Mouse (Mus musculus) neural tube, embryonic 10.5 days (tissue): ENCODE measurements around the gene Relch.
"Not testable (repeated sequence)": the region's sequence is repeated elsewhere in the genome, so short reads cannot be mapped to it uniquely, and the experiment has no call there.

ENCODE experiments used
- DNase-seq: peaks from one replicate; pipeline ENCODE4 v3.0.0-alpha.2; 2017; ENCODE audit warnings: low spot score; ENCODE audit errors: extremely low spot score

The Relch gene

DNA sequence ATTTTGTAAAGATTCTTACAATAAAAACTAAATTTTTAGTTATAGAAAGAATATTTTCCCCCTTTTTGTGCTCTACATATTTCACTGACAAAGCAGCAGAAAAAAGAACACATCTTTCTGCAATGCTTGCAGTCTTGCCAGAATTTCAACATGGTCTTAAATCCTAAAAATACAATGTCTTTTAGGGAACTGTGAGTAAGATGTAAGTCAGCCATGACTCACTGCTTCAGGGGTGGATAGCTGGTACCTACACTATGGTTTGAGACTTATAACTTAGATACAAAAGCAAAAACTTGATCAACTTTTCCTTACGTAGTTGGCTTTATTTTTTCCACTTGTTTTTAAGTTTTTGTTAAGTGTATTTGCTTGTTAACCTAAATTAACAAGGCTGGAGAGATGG lies 78.8 kb downstream of the Relch start:
- DNase-seq: no peak

DNA sequence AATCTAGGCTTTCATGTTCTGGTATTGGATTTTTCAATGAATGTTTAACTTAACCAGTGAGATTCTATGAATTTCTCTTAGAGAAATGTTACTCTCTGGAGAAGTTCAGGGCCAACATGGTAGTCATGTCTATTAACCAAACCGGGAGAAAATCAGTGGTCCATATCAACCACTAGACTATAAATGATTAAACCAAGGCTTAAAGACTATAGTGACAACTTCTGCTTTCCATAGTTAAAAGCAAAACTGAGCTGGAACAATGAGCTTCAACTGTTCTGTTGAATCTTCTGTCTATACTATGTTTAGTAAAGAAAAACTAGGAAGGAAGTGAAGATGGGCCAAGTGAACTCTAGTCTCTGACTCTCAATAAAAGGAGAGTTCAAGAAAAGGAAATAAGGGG lies 82.8 kb downstream of the Relch start:
- no peak for DNase-seq

GRCm38 (mm10) chr1:105746858-105747596 lies 83.4 kb downstream of the Relch start:
- no peak for DNase-seq

- no peak for DNase-seq
Observed at GRCm38 (mm10) chr1:105748091-105748799, 84.6 kb downstream of the Relch start.

GRCm38 (mm10) chr1:105752196-105752595 lies 88.5 kb downstream of the Relch start:
- DNase-seq: no peak

DNA sequence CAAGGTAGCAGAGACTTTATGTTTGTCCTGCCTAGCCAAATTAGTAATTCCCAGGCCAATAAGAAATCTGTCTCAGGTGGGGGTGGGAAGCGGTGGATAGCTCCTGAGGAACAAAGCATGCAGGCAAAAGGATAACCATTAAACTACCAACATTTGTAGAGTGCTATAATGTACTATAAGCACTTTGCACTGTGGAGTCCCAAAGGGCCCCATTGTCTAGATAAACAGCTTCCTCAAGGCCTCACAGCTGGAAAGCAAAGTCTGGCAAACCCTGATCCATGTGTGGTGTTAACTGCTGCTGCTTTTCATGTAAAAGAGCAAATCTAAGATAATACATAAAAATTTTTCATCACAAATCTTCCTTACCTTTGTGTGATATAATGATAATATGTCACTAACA lies 89.3 kb downstream of the Relch start:
- DNase-seq: no peak

GRCm38 (mm10) chr1:105758798-105759197 lies 95.1 kb downstream of the Relch start:
- DNase-seq: no peak

GRCm38 (mm10) chr1:105759422-105760165 lies 95.9 kb downstream of the Relch start:
- no peak for DNase-seq

GRCm38 (mm10) chr1:105765586-105765985 lies 101.9 kb downstream of the Relch start:
- DNase-seq: no peak

GRCm38 (mm10) chr1:105766099-105766498 lies 102.4 kb downstream of the Relch start:
- DNase-seq: not testable (repeated sequence)

- no peak for DNase-seq
Observed at GRCm38 (mm10) chr1:105768397-105768796, 104.7 kb downstream of the Relch start.

DNA sequence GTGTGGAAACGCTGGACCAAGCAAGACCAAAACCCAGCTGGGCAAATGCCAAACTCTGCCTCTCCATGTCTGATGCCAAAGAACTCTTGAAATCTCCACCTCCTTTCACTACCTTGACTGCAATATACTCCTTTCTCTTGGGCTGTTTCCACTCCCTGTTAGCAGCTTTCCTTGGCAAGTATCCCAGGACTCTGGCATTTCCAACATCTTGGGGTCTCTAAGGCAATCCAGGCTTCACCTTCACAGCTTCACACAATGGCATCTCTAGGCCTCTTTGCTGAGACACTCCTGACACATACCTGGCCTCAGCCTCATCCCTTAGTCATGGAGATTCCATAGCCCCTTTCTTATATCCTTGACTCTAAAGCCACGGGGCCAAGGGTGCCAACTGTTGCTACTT lies 107.0 kb downstream of the Relch start:
- DNase-seq: no peak

DNA sequence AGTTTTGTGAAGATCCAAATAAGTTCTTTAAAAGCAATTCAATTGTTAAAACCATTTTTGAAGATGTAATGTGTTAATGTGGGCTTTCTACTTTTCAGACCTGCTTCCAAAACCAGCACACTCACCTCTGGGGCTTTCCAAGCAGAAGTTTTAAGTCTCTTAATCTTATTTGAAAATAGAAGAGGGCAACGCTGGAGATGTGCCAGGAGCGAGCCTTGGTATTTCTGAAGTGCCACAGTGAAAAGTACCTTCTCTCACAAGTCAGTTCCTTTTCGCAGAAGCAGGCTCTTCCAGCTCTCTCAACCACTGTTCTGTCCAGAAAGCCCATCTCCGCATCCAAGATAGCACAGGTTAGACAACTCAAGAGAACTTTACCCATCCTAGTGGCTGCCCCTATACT lies 112.8 kb downstream of the Relch start:
- no peak for DNase-seq

- DNase-seq: no peak
Observed at GRCm38 (mm10) chr1:105780079-105780456, 116.4 kb downstream of the Relch start.

DNA sequence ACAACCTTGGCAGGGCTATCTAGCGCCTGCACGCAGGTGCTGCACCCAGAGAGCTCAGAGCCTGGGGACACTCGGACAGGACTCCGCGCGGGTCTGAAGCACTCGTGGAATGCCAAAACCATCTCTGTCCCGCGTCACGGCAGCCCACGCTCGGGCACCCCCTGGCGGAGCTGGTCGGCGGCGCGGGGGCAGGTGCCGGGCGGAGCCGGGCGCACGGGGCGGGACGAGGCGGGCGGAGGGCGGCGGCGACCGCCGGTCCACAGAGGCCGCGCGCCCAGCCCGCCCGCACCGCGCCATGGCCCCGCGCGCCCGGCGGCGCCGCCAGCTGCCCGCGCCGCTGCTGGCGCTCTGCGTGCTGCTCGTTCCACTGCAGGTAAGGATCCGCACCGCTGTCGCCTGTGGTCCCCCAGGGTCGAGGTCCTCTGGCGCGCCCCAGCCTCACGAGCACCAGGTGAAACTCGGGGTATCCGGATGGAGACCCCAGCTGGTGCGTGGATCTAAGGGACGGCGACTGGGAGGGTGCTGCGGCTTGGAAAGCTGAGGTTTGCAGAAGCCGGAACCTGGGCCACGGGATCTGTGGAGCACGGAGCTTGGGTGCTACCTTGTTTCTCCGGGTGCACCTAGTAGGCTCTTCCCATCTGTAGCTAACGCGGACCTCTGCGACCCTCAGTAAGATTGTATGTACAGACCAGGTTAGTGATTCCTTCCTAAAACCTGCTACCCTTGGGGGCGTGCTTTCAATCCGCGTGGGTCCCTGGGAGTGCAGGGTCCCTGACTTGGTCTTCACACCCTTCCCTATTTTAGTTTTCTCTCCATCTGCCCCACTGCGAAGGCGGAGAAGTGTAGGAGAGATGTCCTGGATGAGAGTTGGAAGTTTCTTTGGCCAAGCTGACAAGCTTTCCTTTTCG lies 117.0 kb downstream of the Relch start, which contains the start of gene Tnfrsf11a:
TSS of gene Tnfrsf11a (plus strand) at position 262 of the 908 bp plus-strand sequence.
- DNase-seq: peak; percentile 57

DNA sequence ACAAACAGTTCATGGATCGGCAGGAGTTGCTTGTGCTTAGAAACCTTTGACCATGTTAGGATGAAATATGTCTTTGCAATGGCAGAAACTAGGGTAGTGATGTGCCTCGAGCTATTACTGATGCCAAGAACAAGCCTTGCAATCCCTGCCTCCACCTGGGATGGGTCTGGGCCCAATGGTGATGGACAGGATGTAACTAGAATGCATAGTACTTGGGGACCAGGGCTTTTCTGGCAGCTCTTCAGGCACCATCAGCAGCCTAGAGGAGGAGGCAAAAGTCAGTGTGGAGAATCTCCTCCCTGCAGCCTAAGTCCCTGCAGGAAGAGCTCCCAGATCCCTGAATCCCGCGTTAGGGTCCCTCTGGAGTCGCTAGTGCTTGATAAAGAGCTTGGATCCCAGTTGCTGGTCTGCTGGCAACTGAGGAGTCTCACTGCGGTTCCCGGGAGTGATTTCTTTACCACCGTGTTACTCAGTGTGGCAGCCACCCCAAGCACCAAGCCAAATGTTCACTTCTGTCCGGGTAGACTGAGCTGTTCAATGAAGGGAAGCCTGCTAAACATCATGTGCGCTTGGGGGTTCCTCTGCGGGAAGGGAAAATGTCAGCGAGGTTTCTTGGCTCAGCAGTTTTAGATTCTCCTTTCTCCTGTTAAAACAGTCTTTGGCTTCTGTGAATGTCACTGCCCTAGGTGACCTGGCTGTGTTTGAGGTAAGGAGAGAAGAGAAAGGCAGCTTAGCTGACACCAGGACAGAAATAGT lies 117.9 kb downstream of the Relch start:
- DNase-seq: peak; percentile 27

- no peak for DNase-seq
Observed at GRCm38 (mm10) chr1:105784257-105785016, 120.8 kb downstream of the Relch start.

- no peak for DNase-seq
Observed at GRCm38 (mm10) chr1:105785146-105785545, 121.5 kb downstream of the Relch start.

GRCm38 (mm10) chr1:105786731-105787357 lies 123.2 kb downstream of the Relch start:
- no peak for DNase-seq
